Mouse (Mus musculus) myocyte (in vitro differentiated cells): ENCODE results near the gene Cflar.

ENCODE experiments used
- POLR2A ChIP-seq: IDR thresholded peaks from one replicate; pipeline ENCODE4 v1.6.1; 2011; ENCODE audit warnings: low read depth, mild to moderate bottlenecking, control low read depth, moderate library complexity; ENCODE audit not compliant: insufficient read length
- REST ChIP-seq: IDR thresholded peaks from one replicate; pipeline ENCODE4 v1.6.1; 2011; ENCODE audit warnings: mild to moderate bottlenecking, control low read depth, moderate library complexity; ENCODE audit not compliant: insufficient read depth, insufficient read length

DNA sequence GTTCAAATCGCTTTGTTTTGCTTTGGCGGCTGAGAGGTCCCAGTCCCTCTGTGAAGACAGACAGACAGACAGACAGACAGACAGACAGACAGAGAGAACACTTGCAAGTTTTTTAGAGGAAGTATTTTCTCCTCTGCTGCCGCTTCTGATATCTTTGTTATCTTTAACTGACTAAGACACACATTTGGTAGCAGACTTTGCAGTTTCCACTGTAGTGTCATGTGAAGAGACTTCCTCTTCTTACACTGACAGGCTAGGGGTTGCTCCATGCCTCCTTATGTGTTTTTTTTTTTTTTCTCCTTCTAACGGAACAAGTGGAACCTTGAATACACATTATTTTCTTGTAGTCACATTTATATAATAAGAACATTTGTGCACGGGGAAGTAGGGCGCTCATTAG, 31.9 kb downstream of the Cflar start:
- no peak for TF ChIP-seq POLR2A
- TF ChIP-seq REST = no peak
